Mouse (Mus musculus): ENCODE data around the gene Arhgap18.

- TF ChIP-seq CTCF (IDR thresholded peaks at IDR 0.05; ENCODE audit: low read depth, low read length), result no peak
- no peak for TF ChIP-seq POLR2A (IDR thresholded peaks at IDR 0.05; ENCODE audit: borderline replicate concordance, low read depth, low read length)
These were observed 18.9 kb downstream of the Arhgap18 start for GRCm38 (mm10) chr10:26771938-26772623.

All from bone marrow macrophage, adult 2 months (primary cell).